Mouse (Mus musculus) liver, adult (tissue): ENCODE results near the gene Brsk1.

Experiments used
- GATA4 ChIP-seq: IDR thresholded peaks from 2 replicates; pipeline ENCODE4 v1.6.1; 2014; ENCODE audit warnings: mild to moderate bottlenecking, low read length; ENCODE audit not compliant: insufficient replicate concordance

Brsk1 gene

GRCm38 (mm10) chr7:4690387-4690786 lies at the start of gene Brsk1:
Brsk1 (plus strand) TSS chr7:4690604.
- no peak for TF ChIP-seq GATA4

GRCm38 (mm10) chr7:4641155-4641554 lies 49.2 kb upstream of the Brsk1 start:
- TF ChIP-seq GATA4 = no peak

- TF ChIP-seq GATA4 = no peak
These were observed 48.4 kb upstream of the Brsk1 start for GRCm38 (mm10) chr7:4641956-4642355.

GRCm38 (mm10) chr7:4643225-4643624 lies 47.2 kb upstream of the Brsk1 start:
- no peak for TF ChIP-seq GATA4

GRCm38 (mm10) chr7:4646806-4647205 lies 43.6 kb upstream of the Brsk1 start:
- TF ChIP-seq GATA4 = no peak

GRCm38 (mm10) chr7:4647291-4647690 lies 43.1 kb upstream of the Brsk1 start:
- no peak for TF ChIP-seq GATA4

GRCm38 (mm10) chr7:4647992-4648391 lies 42.4 kb upstream of the Brsk1 start:
- TF ChIP-seq GATA4 = no peak

- TF ChIP-seq GATA4 = no peak
These were observed 38.8 kb upstream of the Brsk1 start for GRCm38 (mm10) chr7:4651581-4651980.

GRCm38 (mm10) chr7:4652726-4653125 lies 37.7 kb upstream of the Brsk1 start:
- no peak for TF ChIP-seq GATA4

GRCm38 (mm10) chr7:4653351-4653750 lies 37.1 kb upstream of the Brsk1 start:
- no peak for TF ChIP-seq GATA4

GRCm38 (mm10) chr7:4653780-4654179 lies 36.6 kb upstream of the Brsk1 start:
- TF ChIP-seq GATA4 = no peak

GRCm38 (mm10) chr7:4654221-4654620 lies 36.2 kb upstream of the Brsk1 start:
- TF ChIP-seq GATA4 = no peak

- TF ChIP-seq GATA4 = no peak
These were observed 35.0 kb upstream of the Brsk1 start for GRCm38 (mm10) chr7:4655393-4655792.

- no peak for TF ChIP-seq GATA4
These were observed 34.5 kb upstream of the Brsk1 start for GRCm38 (mm10) chr7:4655916-4656315.

- TF ChIP-seq GATA4 = no peak
These were observed 33.6 kb upstream of the Brsk1 start for GRCm38 (mm10) chr7:4656818-4657217.

GRCm38 (mm10) chr7:4657521-4658127 lies 32.8 kb upstream of the Brsk1 start:
- TF ChIP-seq GATA4 = no peak
